Mouse (Mus musculus): ENCODE data around the gene Tmem200c. TPM values are rescaled to one million over a fixed set of nuclear protein-coding genes. Genes with fewer than 3 reads are reported as not detected.

Tmem200c gene
- polyA plus RNA-seq (2016; fragmentation: Nextera tagmentation; extraction: Ambion mirVana), result 3.3 and 3.6 TPM in 2 replicates

DNA sequence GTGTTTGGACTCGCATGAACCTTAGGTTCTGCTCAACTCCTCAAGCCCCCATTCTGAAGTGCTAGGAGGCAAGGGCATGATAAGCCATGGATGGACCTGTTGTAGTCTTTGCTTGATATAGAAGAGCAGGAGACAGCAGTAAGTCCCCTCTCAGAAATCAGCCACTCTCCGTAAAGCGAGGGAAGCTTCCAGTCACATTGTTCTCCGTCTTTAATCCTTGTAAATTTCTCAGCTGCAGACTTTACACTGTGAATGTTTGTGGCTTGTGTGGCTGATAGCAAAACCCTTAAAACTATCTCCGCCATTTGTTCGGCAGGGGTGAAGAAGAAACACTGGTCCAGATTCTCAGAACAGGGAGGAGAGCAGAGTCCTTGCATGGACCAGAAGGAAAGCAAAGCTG is at the start of gene Tmem200c:
TSS of gene Tmem200c (plus strand) at position 301 of the 400 bp plus-strand sequence.
- no peak within 1 kb of the TSS for H3K27ac ChIP-seq
- no peaks in the 10 kb centered on the region for H3K27me3 ChIP-seq
- no peaks in the 10 kb centered on the region for H3K36me3 ChIP-seq (replicated peaks)
- 83% methylated on average over 6 of the region's 6 CpGs for WGBS
- no peaks in the 10 kb centered on the region for H3K9me3 ChIP-seq
- H3K4me3 ChIP-seq (replicated peaks), result no peak within 1 kb of the TSS
- H3K4me2 ChIP-seq, result no peak within 1 kb of the TSS
- H3K9ac ChIP-seq, result no peak within 1 kb of the TSS
- ATAC-seq (ENCODE audit: low FRiP score), result no peak
- no peaks in the 10 kb centered on the region for H3K4me1 ChIP-seq

GRCm38 (mm10) chr17:68793741-68794140 is 32.7 kb upstream of the Tmem200c start:
- H3K9ac ChIP-seq, result no peak overlapping the region
- no peak overlapping the region for H3K27ac ChIP-seq
- no peak overlapping the region for H3K4me2 ChIP-seq
- H3K4me1 ChIP-seq, result no peaks in the 10 kb centered on the region
- H3K9me3 ChIP-seq, result no peaks in the 10 kb centered on the region
- no peaks in the 10 kb centered on the region for H3K27me3 ChIP-seq
- ATAC-seq (ENCODE audit: low FRiP score), result no peak
- H3K4me3 ChIP-seq (replicated peaks), result no peak overlapping the region
- no peaks in the 10 kb centered on the region for H3K36me3 ChIP-seq (replicated peaks)
- WGBS, result 87% methylated on average over 4 of the region's 4 CpGs

DNA sequence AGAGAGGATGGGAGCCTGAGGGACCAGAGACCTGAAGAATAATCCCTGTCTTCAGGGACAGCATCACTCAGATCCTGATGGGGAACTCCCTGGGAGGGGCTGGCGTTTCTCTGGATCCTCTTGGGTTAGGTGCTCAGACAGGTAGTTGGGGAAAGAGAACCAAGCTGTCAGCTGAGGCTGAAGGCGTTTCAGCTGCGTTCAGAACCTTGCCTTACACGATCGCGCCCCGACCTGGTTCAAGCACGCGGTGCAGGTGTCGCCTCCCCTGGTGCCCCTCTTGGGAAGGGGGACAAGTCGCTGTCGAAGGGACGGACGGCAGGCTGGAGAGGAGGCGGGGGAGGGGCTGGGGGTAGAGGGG is 10.2 kb downstream of the Tmem200c start:
- no peak overlapping the region for H3K27ac ChIP-seq
- peak; percentile 7; the same call in 1 of the 2 replicates for ATAC-seq (ENCODE audit: low FRiP score)
- H3K9me3 ChIP-seq, result no peaks in the 10 kb centered on the region
- peak overlapping the region; percentile 72 for H3K4me2 ChIP-seq
- H3K4me3 ChIP-seq (replicated peaks), result peak overlapping the region; percentile 66
- peaks cover 30% of the 10 kb centered on the region for H3K4me1 ChIP-seq
- peaks cover 45% of the 10 kb centered on the region for H3K27me3 ChIP-seq
- peak overlapping the region; percentile 61 for H3K9ac ChIP-seq
- WGBS, result under 1% methylated on average over 15 of the region's 15 CpGs
- H3K36me3 ChIP-seq (replicated peaks), result no peaks in the 10 kb centered on the region

- no peaks in the 10 kb centered on the region for H3K9me3 ChIP-seq
- H3K36me3 ChIP-seq (replicated peaks), result no peaks in the 10 kb centered on the region
- H3K27ac ChIP-seq, result no peak overlapping the region
- ATAC-seq (ENCODE audit: low FRiP score), result peak; percentile 84
- H3K4me3 ChIP-seq (replicated peaks), result peak overlapping the region; percentile 66
- WGBS, result under 1% methylated on average over 69 of the region's 72 CpGs
- H3K4me1 ChIP-seq, result peaks cover 36% of the 10 kb centered on the region
- peaks cover 45% of the 10 kb centered on the region for H3K27me3 ChIP-seq
- peak overlapping the region; percentile 61 for H3K9ac ChIP-seq
- peak overlapping the region; percentile 72 for H3K4me2 ChIP-seq
Measured at GRCm38 (mm10) chr17:68837013-68837858, 10.8 kb downstream of the Tmem200c start.

- Histone ChIP-seq H3K36me3 (replicated peaks) (no peaks in the 10 kb centered on the region), H3K4me1 (peaks cover 36% of the 10 kb centered on the region), H3K9me3 (no peaks in the 10 kb centered on the region), H3K4me3 (replicated peaks) (peak overlapping the region; percentile 66), H3K27ac (no peak overlapping the region), H3K9ac (peak overlapping the region; percentile 61), H3K27me3 (peaks cover 45% of the 10 kb centered on the region), H3K4me2 (peak overlapping the region; percentile 72)
- no peak for ATAC-seq (ENCODE audit: low FRiP score)
- 4% methylated on average over 4 of the region's 4 CpGs for WGBS
Measured at GRCm38 (mm10) chr17:68837859-68838194, 11.4 kb downstream of the Tmem200c start.

- Histone ChIP-seq H3K4me2 (peak overlapping the region; percentile 86; the same call in 1 of the 2 replicates), H3K27ac (no peak overlapping the region), H3K9me3 (no peaks in the 10 kb centered on the region), H3K4me1 (peaks cover 36% of the 10 kb centered on the region), H3K27me3 (peaks cover 42% of the 10 kb centered on the region), H3K9ac (no peak overlapping the region), H3K4me3 (replicated peaks) (no peak overlapping the region), H3K36me3 (replicated peaks) (no peaks in the 10 kb centered on the region)
- 23% methylated on average over 17 of the region's 17 CpGs for WGBS
- no peak for ATAC-seq (ENCODE audit: low FRiP score)
Measured at GRCm38 (mm10) chr17:68839888-68840571, 13.6 kb downstream of the Tmem200c start.

DNA sequence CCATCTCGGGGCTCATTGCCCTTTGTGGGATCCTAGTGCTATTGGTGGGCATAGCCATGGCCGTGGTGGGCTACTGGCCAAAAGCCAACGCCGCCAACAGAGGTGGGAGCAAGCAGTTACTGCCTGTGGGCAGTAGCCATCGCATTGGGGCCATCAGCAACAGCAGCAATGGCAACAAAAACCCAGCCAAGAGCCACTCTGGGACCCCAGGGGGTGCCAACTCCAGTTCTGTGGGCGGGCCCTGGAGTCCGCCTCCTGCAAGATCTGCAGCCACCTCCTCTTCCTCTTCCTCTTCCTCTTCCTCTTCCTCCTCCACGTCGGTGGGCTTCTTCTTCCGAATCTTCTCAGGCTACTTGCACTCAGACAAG is 14.1 kb downstream of the Tmem200c start:
- Histone ChIP-seq H3K27ac (no peak overlapping the region), H3K4me3 (replicated peaks) (peak overlapping the region; percentile 53), H3K4me2 (peak overlapping the region; percentile 86), H3K4me1 (peaks cover 36% of the 10 kb centered on the region), H3K9ac (0 out of 2 replicates have a peak overlapping the region, but pooled peaks have one; percentile 64), H3K36me3 (replicated peaks) (no peaks in the 10 kb centered on the region), H3K27me3 (peaks cover 40% of the 10 kb centered on the region), H3K9me3 (no peaks in the 10 kb centered on the region)
- ATAC-seq (ENCODE audit: low FRiP score), result no peak
- 15% methylated on average over 10 of the region's 10 CpGs for WGBS

DNA sequence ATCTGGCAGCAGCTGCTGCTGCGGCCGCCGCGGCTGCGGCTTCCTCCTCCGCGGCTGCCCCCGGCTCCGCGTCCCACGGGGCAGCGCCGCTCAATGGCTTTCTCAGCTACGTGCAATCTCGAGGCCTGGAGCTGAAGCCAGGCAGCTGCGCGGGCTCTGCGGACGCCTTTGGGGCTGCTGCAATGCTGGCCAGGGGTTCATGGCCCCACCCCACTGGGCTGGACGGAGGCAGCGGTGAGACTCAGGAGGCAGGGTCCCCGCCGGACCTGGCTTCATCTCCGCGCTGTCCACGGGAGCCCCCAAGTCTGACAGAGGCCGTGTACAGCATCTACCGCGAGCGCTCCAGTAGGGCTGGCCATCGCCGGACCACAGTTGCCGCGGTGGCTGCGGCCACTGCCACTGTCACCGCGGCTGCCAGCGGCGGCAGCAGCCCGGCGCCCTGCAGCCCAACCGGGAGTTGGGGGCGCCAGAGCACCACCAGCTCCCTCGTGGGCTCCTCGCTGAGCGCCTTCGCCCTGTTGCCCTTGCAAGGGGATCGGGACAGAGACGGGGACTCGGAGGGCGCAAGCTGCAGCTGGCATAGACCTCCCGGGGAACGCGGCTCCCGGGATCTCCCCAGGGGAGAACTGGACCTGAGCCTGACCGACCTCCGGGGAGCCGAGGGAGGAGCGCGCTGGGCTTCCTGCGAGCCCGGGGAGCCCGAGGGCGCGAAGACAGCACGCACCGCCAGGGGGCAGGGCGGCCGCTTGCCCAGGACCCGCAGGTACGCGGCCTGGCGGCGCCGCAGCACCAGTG is 14.9 kb downstream of the Tmem200c start:
- Histone ChIP-seq H3K36me3 (replicated peaks) (no peaks in the 10 kb centered on the region), H3K27me3 (peaks cover 32% of the 10 kb centered on the region), H3K9ac (peak overlapping the region; percentile 64), H3K4me1 (peaks cover 34% of the 10 kb centered on the region), H3K9me3 (no peaks in the 10 kb centered on the region), H3K4me2 (peak overlapping the region; percentile 86), H3K27ac (no peak overlapping the region), H3K4me3 (replicated peaks) (peak overlapping the region; percentile 53)
- WGBS, result under 1% methylated on average over 74 of the region's 75 CpGs
- peak; percentile 72 for ATAC-seq (ENCODE audit: low FRiP score)

DNA sequence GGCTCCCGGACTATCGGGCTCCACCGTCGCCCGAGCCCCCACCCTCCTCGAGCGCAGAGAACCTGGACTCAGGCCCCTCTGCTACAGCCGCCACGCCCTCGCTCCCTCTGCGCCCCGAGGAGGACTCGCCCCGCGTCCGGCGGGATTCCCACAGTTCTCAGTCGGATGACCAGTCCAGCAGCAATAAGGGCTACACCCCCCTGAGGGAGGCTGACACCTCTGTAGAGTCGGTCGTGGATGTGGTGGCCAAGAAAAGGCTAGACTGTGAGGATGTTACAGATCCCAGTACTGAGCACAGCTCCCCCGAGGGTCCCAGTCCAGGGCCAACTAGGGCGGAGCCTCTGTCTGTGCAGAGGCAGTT is 15.4 kb downstream of the Tmem200c start:
- WGBS, result 5% methylated on average over 19 of the region's 22 CpGs
- Histone ChIP-seq H3K4me1 (peaks cover 30% of the 10 kb centered on the region), H3K4me3 (replicated peaks) (peak overlapping the region; percentile 53), H3K9ac (peak overlapping the region; percentile 64), H3K9me3 (no peaks in the 10 kb centered on the region), H3K36me3 (replicated peaks) (no peaks in the 10 kb centered on the region), H3K27me3 (peaks cover 26% of the 10 kb centered on the region), H3K4me2 (peak overlapping the region; percentile 86), H3K27ac (no peak overlapping the region)
- peak; percentile 34 for ATAC-seq (ENCODE audit: low FRiP score)

DNA sequence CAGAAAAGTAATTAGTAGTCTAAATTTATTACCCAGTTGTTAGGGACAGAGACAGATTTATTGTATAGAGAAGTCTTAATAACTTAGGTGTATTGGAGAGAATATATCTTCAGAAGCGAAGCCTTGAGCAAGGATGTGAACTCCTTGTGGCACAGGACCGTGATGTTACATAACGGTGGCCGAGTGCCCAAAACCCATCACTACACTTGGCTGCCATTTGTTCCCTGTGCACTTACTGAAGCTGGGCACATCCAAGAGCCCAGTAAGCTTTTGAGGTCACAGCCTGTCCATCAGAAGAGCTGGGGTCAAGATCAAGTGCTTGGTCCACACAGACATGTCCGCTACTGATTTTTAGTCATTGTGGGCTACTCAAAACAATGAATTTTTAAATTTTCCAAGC is 19.5 kb downstream of the Tmem200c start:
- Histone ChIP-seq H3K4me2 (no peak overlapping the region), H3K9ac (no peak overlapping the region), H3K4me1 (peaks cover 11% of the 10 kb centered on the region), H3K9me3 (no peaks in the 10 kb centered on the region), H3K27me3 (peaks cover under 1% of the 10 kb centered on the region; the same call in 1 of the 2 replicates), H3K36me3 (replicated peaks) (no peaks in the 10 kb centered on the region), H3K27ac (no peak overlapping the region), H3K4me3 (replicated peaks) (no peak overlapping the region)
- 88% methylated on average over 5 of the region's 5 CpGs for WGBS
- ATAC-seq (ENCODE audit: low FRiP score), result no peak

- H3K4me2 ChIP-seq, result no peak overlapping the region
- no peaks in the 10 kb centered on the region for H3K4me1 ChIP-seq
- ATAC-seq (ENCODE audit: low FRiP score), result no peak
- no peak overlapping the region for H3K4me3 ChIP-seq (replicated peaks)
- H3K27me3 ChIP-seq, result no peaks in the 10 kb centered on the region
- no peaks in the 10 kb centered on the region for H3K9me3 ChIP-seq
- WGBS, result 79% methylated on average over 6 of the region's 6 CpGs
- no peak overlapping the region for H3K27ac ChIP-seq
- H3K9ac ChIP-seq, result no peak overlapping the region
- H3K36me3 ChIP-seq (replicated peaks), result no peaks in the 10 kb centered on the region
Measured at GRCm38 (mm10) chr17:68848739-68849138, 22.3 kb downstream of the Tmem200c start.
